Mouse (Mus musculus): ENCODE results near the gene Mta2. TPM values are rescaled to one million over a fixed set of nuclear protein-coding genes. Genes with fewer than 3 reads are reported as not detected.

Gene Mta2
- total and polyA plus RNA-seq, 3 experiments = 116 to 171 (median 167) TPM

- Histone ChIP-seq H3K36me3 (ENCODE audit: control insufficient read depth in 1 of 2, insufficient read depth in 2 of 2, low read length in 2 of 2) (peaks cover 4 to 13% of the 10 kb centered on the region in 2 experiments), H3K9ac (ENCODE audit: control insufficient read depth, low read depth, low read length, poor library complexity, severe bottlenecking) (no peak overlapping the region)
- TF ChIP-seq NRF1 (IDR thresholded peaks at IDR 0.05; ENCODE audit: insufficient read depth, low read depth, low read length, poor library complexity, severe bottlenecking) (no peak), MXI1 (IDR thresholded peaks at IDR 0.05; ENCODE audit: low read depth, low read length) (no peak), USF1 (IDR thresholded peaks at IDR 0.05; ENCODE audit: low read depth, low read length) (no peak), TAL1 (IDR thresholded peaks at IDR 0.05; ENCODE audit: low read length) (no peak), MYB (IDR thresholded peaks at IDR 0.05; ENCODE audit: low read depth, low read length) (no peak), MAX (IDR thresholded peaks at IDR 0.05; ENCODE audit: low read length) (no peak), USF2 (IDR thresholded peaks at IDR 0.05; ENCODE audit: borderline replicate concordance in 1 of 2, insufficient read depth in 1 of 2, low read depth in 1 of 2, low read length in 2 of 2) (no peak), CHD1 (IDR thresholded peaks at IDR 0.05; ENCODE audit: low read depth, low read length) (no peak), MAFK (IDR thresholded peaks at IDR 0.05; ENCODE audit: borderline replicate concordance, low read depth, low read length) (no peak), SIN3A (IDR thresholded peaks at IDR 0.05; ENCODE audit: low read length) (no peak), JUND (IDR thresholded peaks at IDR 0.05; ENCODE audit: low read depth, low read length) (no peak)
Measured at GRCm38 (mm10) chr19:8919000-8919399, 22.7 kb upstream of the Mta2 start.

DNA sequence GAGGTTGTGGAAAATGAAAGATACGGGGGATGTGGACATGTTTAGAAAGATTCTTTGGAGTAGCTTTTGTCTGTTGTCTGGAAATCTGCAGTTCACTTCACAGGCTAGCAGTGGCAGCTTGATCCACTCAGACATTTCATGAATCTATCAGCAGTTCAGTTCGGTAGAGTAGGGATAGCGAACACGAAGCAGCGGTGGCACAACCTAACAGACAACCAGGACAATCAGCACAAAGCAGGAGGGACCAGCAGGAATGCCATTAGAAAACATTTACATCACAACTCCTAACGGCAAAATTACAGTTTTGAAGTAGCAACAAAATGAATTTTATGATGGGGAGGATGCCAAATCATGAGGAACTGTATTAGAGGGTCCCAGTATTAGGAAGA is 22.0 kb upstream of the Mta2 start:
- Histone ChIP-seq H3K9me3 (replicated peaks; ENCODE audit: insufficient read depth, low read length) (no peaks in the 10 kb centered on the region), H3K4me1 (ENCODE audit: control insufficient read depth in 1 of 2, insufficient read depth in 2 of 2, low read length in 2 of 2) (peaks cover 8 to 10% of the 10 kb centered on the region in 2 experiments; a peak in 3 of 4 replicates)

More at GRCm38 (mm10) chr19:8919000-8919399, 22.7 kb upstream of the Mta2 start:
- Histone ChIP-seq H3K27ac (ENCODE audit: control insufficient read depth, low read depth, low read length) (no peak overlapping the region), H3K79me2 (ENCODE audit: control insufficient read depth, insufficient read depth, low read length, poor library complexity) (peaks cover 16% of the 10 kb centered on the region), H3K9me3 (replicated peaks; ENCODE audit: insufficient read depth, low read length) (no peaks in the 10 kb centered on the region), H3K4me1 (ENCODE audit: control insufficient read depth in 1 of 2, insufficient read depth in 2 of 2, low read length in 2 of 2) (peaks cover 8 to 10% of the 10 kb centered on the region in 2 experiments; a peak in 3 of 4 replicates), H3K27me3 (ENCODE audit: control insufficient read depth in 1 of 2, insufficient read depth in 2 of 2, low read length in 2 of 2) (no peaks in the 10 kb centered on the region), H3K4me3 (ENCODE audit: control insufficient read depth in 1 of 2, insufficient read depth in 1 of 2, low read depth in 2 of 2, low read length in 2 of 2) (no peak overlapping the region)
- DNase-seq (ENCODE audit: low read depth, low spot score) = no peak

More for the DNA sequence above, 22.0 kb upstream of the Mta2 start:
- peak overlapping the region; percentile 92 for H3K9ac ChIP-seq (ENCODE audit: control insufficient read depth, low read depth, low read length, poor library complexity, severe bottlenecking)
- peak overlapping the region; percentile 88 for H3K27ac ChIP-seq (ENCODE audit: control insufficient read depth, low read depth, low read length)
- DNase-seq (ENCODE audit: low read depth, low spot score) = no peak
- H3K4me3 ChIP-seq (ENCODE audit: control insufficient read depth in 1 of 2, insufficient read depth in 1 of 2, low read depth in 2 of 2, low read length in 2 of 2) = peak overlapping the region; percentile 83 to 91
- H3K27me3 ChIP-seq (ENCODE audit: control insufficient read depth in 1 of 2, insufficient read depth in 2 of 2, low read length in 2 of 2) = no peaks in the 10 kb centered on the region
- H3K36me3 ChIP-seq (ENCODE audit: control insufficient read depth in 1 of 2, insufficient read depth in 2 of 2, low read length in 2 of 2) = peaks cover 1 to 13% of the 10 kb centered on the region in 2 experiments
- H3K79me2 ChIP-seq (ENCODE audit: control insufficient read depth, insufficient read depth, low read length, poor library complexity) = peaks cover 16% of the 10 kb centered on the region
- TF ChIP-seq KAT2A (conservative IDR thresholded peaks at IDR 0.05; ENCODE audit: low read depth, low read length) = no peak
- TF ChIP-seq ELF1 (IDR thresholded peaks at IDR 0.05; ENCODE audit: low read depth, low read length) = no peak
- no peak for TF ChIP-seq ZC3H11A (IDR thresholded peaks at IDR 0.05; ENCODE audit: low read depth, low read length)
- TF ChIP-seq RAD21 (IDR thresholded peaks at IDR 0.05; ENCODE audit: low read depth, low read length) = no peak
- TF ChIP-seq E2F4 (IDR thresholded peaks at IDR 0.05; ENCODE audit: borderline replicate concordance, low read depth, low read length) = no peak
- no peak for TF ChIP-seq USF2 (IDR thresholded peaks at IDR 0.05; ENCODE audit: borderline replicate concordance in 1 of 2, insufficient read depth in 1 of 2, low read depth in 1 of 2, low read length in 2 of 2)
- TF ChIP-seq GABPA (IDR thresholded peaks at IDR 0.05; ENCODE audit: low read depth, low read length) = no peak
- TF ChIP-seq MAX (IDR thresholded peaks at IDR 0.05; ENCODE audit: low read length) = no peak
- TF ChIP-seq POLR2AphosphoS5 (IDR thresholded peaks at IDR 0.05; ENCODE audit: borderline replicate concordance, low read depth, low read length) = no peak
